Mouse (Mus musculus) mature B cell (primary cell): ENCODE data around the gene Nr1i2.

Experiments used
- in situ Hi-C: fragments of 300-500 bp; cut with MboI; formaldehyde crosslinking; loops from 2 replicates; pipeline ENCODE4 v1.14.3; 2019

The Nr1i2 gene

DNA sequence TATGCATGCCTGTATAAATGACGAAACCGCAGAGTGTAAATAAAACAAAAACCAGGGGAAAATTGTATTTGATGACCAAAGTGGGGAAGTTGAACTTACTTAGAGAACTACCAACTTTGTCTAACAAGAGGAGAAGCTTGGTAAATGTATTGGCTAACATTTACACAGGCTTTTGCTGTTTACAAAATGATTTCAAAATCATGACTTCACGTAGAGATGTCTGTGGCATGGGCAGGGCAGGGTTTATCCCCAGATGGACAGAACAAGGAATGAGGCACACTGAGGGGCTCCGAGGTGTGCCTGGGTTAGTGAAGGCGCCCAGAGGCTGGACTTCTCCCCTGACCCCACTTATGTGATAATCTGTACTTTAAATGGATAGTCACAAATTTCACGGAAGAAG is 7.3 kb downstream of the Nr1i2 start:
- in situ Hi-C loops, result no loop called here

DNA sequence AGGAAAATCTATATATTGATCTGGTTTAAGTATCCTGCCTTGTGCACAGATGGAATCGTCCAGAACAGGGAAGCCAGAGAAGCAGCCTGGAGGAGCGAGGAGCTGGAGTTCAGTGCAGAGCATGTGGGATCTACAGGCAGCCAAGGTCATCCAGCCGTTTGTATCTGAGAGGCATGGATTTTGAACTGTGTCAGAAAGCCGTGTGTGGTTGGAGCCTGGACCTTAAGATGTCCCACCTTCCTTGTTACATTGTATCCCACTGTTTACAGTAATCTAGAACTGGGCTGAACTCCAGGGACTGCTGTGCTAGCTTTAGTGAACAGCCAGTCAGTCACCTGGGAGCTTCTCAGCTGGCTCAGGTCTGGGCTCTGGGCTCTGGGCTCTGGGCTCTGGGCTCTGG is 8.1 kb downstream of the Nr1i2 start:
- in situ Hi-C loops, result no loop called here

DNA sequence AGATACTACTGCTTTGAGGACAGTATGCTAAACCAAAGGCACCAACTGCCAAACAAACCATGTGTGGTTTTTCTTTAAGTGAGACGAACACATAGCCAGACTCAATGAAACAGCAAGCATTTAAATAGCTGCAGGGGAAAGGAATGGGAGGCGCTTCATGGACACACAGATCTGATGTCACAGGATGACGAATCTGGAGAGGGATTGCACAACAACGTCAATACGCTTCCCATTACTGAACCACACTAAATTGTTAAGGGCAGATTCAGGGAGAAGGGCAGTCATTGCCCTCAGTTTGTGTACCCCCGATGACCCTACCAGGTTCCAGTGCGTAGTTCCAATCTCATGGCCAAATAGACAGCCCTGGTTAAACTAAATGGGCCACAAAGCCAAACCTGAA is 8.8 kb downstream of the Nr1i2 start:
- in situ Hi-C loops, result no loop called here

DNA sequence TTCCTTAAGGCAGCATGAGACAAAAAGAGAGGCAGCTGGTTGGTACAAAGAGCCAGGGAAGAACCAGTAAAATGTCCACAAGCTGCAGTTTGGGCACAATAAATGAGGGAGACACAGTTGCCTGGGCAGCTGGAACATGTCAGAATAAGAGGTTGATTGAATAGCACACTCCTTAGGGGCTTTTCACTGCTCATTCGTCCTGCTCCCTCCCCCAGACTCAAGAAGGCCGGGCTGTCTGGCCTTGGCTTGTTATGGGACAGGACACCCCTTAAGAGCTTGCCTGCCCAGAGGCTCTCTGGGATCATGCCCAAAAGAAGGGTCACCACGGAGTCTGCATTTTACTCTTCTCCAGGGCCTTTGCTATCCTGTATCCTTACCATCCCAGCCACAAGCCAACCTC is 11.3 kb downstream of the Nr1i2 start:
- in situ Hi-C loops, result no loop called here

DNA sequence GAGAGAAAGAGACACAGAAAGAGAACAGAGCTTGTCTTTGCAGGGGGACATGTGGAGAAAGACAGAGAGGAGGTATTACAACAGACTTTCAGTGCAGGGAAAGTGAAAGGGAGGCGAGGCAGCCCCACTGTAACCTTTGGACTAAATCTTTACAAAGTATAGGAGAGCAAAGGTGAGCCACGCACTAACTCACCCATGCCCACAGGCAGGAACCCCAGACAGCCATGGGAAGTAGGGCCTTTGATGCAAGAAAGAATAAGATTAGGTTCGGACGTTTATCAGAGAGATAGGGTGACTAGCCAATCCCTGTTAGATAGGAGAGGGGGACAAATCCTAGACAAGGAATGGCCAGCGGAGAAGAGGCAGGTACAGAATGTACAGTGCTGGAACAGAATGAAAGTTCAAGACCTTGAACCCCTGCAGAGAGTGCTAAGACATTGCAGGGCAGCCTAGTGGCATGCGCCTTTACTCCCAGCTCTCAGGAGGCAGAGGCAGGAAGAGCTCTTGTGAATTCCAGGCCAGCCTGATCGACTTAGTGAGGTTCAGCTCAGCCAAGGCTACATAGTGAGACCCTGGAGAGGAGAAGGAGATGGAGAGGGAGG is 12.0 kb downstream of the Nr1i2 start:
- in situ Hi-C loops, result no loop called here

DNA sequence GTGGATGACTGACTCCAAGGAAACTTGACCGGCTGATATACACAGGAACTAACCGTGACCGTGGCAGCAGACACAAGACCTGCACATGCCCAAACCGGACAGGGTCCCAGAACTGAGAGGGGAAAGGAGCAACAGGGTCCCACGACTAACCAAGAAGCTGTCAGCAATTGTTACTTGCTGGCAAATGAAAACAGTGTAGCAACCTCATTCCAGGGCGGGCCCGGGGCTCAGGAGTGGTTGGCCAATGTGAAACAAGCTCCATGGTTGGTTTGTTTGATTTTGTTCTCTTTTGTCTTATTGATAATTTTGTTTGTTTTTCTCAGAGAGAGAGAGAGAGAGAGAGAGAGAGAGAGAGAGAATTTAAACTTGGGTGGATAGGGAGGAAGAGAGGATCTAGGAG is 13.7 kb downstream of the Nr1i2 start:
- in situ Hi-C loops, result no loop called here

DNA sequence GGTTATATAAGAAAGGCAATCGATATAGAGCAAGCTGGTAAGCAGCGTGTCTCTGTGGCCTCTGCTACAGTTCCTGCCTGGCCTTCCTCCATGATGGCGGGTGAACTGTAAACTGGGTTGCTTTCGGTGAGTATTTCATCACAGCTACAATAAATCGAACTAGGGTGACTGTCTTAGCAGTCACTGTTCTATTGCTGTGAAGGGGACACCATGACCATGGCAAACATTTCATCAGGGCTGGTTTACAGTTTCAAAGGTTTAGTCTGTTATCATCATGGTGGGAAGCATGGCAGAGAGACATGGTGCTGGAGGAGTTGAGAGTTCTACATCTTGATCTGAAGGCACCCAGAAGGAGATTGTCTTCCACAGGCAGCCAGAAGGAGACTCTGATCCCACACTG is 14.8 kb downstream of the Nr1i2 start:
- in situ Hi-C loops, result no loop called here

DNA sequence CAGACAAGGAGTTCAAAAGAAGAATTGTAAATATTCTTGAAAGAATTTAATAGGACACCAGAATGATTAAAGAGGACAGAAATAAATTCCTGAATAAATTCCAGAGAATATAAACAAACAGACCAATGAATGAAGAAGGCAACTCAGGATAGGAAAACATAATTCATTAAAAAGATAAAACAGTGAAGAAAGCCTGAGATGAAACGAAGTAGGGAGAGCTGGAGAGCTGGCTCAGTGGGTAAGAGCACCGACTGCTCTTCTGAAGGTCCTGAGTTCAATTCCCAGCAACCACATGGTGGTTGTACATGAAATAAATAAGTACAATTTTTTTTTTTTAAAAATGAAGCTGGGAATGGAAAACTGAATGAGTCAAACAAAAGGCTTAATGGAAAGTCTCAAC is 19.9 kb downstream of the Nr1i2 start:
- in situ Hi-C loops, result no loop called here

DNA sequence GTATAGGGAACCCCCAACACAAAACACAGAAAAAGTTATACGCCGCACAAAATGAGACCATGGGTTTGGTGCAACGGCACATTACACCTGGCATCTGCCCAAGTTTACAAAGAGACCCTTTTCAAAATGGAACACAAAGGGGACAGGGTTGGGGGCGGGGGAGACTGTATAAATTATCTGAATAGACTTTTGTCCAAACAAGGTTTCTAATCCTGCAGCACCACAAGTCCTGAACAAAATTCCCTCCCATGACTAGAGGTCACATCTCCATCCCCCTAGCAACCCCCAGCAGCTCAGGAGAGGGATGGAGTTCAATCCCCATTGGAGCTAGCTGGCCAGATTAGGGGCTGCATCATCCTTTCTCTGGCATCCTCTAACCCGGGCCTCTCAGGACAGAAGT is 22.1 kb downstream of the Nr1i2 start:
- in situ Hi-C loops, result no loop called here

DNA sequence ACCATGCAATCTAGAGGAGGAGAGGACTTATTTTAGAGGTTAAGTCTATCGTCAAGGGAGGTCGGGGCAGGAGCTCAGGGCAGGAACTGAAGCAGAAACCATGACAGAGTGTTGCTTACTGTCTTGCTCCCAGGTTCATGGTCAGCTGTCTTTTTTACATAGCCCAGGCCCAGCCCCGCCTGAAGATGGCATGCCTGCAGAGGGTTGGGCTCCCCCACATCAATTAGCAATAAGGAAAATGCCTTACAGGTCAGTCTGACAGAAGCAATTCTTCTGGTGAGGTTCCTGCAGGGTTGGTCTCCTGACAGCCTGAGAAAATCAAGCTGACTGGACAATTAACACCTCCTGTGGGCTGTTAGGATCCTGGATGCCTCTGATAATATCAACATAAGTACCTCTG is 23.0 kb downstream of the Nr1i2 start:
- in situ Hi-C loops, result no loop called here

DNA sequence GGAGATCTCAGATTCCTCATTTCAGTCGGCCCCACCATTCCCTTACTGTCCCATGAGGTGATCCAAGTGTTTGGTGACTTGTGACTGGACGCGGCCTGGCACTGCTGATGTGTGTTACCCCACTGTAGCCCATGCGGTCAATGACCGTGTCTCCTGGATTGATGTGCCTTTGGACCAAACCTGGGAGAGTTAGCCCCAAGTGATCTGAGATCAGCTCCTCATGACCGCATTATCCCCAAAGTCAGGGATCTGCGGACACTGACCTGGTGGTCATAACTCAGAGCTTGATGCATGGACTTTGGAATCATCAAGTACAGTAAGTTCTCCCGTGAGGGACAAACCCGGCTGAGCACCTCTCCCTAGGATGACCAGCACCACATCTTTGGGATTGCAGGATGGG is 38.7 kb downstream of the Nr1i2 start:
- in situ Hi-C loops, result no loop called here

DNA sequence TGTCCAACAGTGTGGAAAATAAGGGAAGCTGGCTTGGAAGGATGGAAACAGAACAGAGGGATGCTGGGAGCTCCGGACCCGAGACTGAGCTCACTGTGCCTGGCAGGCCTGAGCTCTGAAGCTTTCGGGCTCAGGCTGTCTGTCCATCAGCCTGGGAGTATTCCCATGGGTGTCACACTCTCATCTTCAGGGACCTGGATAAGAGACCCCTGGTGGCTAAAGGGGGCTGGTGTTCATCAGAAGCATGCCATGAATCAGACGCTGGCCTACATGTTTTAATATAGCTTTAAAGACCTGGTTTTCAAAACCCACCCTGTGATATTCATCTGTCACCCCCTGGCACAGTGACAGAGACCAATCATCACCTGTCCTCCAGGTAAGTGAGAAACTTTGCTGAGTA is 39.5 kb downstream of the Nr1i2 start:
- in situ Hi-C loops, result no loop called here

DNA sequence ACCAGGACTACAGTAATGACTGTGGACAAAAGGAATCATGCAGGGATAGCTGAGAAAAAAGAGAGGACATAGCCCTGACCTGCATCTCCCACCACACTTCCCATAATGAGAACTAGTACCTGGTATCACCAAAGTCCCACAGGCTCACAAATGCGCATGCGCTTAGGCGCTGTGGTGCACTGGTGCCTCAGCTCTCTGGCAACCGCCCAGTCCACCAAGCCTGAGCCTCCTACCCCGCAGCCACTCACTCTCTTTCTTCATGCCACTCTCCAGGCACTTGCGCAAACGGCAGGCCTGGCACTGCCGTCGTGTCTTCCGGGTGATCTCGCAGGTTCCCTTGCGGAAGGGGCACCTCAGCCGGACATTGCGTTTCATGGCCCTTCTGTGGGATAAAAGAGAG is 40.6 kb downstream of the Nr1i2 start:
- in situ Hi-C loops, result no loop called here

DNA sequence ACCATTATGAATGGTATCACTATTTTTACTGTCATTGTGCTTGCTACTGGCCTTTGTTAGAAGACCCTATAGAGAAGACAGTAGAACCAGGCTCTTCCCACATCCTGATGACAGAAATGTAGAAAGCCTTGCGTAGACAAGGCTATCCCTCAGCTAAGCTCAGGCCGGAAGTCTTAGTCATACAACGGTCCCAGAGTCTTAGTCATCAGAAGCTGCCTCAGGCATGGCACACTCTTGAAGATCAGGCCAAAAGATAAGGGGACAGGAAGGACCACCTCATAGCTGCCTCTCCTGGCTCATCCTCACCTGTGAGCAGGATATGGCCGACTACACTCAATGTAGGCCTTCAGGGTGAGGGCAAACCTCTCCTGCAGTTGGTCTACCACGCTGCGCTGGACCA is 44.2 kb downstream of the Nr1i2 start:
- in situ Hi-C loops, result no loop called here

DNA sequence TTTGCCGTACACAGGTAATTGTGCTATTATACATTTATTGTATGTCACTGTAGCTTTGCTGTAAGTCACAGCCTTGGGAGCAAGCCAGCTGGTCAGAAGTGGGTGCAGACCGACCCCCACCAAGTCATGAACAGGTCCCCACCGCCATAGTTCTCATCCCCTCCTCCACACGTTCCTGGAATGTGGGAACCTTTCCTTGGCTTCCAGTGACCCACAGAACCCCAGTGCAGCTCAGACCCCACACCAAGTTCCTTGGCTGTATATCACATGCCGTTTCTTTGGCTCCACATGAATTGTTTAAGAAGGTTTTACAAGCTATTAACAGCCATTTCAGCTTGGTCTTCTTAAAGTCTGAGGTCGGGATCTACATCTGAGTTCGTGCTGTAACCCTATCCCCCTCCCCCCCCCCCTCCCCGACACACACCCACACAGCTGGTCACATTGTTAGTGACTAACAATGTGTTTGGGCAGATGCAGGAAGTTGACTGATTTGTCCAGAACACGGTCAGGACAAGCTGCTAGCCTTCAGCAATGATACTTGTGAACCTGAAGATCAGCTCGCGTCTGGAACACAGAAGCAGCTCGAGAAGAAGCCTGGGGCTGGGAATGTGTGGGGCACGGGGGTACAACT is 46.2 kb downstream of the Nr1i2 start:
- in situ Hi-C loops, result no loop called here

DNA sequence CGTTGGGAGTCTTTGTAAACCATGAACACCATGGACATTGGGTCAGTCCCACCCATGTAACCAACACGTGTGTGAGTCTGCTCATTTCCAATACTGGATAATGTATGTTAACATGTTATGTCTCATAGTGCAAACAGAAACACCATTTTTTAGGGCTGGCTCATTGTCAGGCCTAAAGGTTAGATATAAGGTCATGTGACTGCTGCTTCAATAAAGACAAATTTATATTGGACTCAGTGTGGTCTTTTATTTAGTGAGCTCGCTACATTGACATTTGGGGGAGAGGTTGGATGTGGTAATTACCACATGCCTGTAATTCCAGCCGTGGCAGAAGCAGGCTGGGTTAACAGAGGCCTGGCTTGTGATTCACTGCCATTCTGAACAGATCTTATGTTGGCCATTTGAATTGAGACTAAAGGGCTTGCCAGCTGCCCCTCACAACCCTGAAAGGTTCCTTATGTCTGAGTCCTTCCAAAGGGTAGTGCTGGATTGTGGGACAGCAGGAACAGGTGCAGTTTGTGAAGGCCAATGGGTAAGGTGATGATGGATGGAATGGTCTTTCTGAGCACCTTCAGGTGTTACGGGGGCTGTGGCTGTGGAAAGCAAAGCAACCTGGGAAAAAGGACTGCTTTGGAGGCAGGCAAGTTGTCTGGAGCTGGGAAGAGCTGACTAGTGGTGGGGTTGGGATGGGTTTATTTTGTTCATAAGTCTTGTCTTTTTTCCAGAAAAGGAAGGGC is 48.6 kb downstream of the Nr1i2 start:
- in situ Hi-C loops, result no loop called here

DNA sequence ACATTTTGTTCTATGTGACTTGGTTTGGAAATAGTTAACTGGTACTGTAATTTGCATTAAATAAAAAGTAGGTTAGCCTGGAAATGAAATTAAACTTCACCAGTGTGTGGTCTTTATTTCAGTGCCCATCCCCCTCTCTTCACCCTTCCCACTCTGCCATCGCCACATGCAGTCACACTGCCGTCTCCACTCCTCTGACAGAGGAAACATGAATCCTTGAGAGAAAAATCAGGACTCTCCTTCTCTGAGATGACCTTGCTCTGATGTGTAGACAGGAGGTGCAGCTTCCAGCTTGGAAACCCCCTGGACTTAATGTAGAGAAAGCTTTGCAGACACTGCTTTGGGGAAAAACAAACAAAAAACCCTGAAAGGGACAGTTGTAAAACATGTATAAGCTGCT is 49.2 kb downstream of the Nr1i2 start:
- in situ Hi-C loops, result no loop called here

DNA sequence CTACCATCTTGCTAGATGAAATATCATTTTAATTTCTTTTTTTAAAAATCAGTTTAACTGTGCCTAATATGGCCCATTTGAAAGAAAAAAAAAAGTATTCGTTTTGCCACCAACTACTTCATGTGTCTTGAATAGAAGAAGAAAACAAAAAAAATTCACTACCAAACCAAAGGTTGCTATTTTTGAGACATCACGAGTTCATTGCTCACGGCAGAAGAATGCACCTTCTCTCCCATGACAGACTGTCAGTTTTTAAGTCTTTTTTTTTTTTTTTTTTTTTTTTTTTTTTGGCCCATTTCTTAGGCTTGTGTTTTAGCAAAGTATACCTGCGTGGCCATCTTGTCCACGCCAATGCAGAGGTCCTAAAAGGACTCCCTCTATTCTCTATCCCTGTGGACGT is 50.5 kb downstream of the Nr1i2 start:
- in situ Hi-C loops, result no loop called here

DNA sequence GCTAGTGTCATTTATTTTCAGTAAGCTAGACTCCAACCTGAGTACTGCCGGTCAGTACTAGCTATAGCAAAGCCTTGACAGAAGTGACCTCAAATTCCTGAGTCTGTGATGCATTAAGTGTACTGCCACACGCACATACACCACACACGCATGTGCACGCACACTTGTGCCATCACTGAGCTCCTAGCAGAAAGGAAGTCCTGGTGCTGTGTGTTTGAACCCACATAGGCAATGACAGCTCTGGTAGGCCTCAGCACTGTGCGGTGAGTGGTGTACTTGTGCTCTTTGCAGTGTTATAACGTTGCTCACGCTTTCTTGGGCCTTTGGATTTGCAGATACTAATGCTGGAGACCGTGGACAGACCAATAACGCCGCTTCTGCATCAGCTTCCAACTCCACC is 54.5 kb downstream of the Nr1i2 start:
- in situ Hi-C loops, result no loop called here

DNA sequence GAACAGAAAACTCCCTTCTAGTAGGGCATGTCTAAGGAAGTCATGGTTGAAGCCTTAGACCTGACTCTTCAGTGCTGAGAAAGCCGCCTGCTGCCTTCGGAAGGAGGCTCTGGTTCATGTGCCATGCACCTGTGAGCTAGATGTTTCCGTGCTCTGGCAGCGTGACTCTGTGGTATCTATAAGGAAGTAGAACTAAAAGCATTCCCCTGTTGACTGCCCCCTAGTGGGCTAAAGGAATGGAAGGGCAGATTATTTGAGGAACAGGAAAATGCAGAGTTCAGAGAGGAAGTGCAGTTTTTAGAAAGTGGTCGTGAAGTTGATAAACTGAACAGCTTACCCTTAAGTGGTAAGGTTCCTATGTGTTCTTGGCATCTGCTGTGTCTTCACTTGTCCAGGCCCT is 54.9 kb downstream of the Nr1i2 start:
- in situ Hi-C loops, result no loop called here

DNA sequence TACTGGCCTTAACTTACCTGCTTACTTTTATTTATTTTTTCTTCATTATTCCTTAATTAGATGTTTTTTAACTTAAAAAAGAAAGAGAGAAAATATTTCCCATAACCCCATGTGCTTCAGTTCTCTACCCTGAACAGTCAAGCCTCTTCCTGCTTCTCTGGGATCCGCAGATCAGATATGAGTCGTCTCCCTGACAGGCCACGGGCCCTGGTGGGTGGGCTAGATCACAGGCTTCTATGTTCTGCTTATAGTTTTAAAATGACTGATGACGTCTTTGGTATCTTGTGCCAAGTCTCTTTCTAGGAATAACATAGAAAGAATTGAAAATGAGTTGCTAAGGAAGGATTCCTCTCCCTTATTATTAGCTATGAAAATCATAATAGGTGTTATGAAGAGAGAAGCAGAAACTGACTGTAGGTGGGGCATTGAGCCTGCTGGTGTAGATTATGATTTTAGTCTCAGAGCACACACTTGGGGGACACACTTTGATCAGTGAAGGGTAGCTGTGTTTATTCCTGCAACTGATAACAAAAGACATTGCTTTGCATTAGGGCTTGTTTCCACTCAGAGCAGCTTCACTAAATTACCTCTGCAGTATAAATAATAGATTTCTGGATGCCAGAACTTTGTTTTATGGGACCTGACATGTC is 57.6 kb downstream of the Nr1i2 start:
- in situ Hi-C loops, result no loop called here

DNA sequence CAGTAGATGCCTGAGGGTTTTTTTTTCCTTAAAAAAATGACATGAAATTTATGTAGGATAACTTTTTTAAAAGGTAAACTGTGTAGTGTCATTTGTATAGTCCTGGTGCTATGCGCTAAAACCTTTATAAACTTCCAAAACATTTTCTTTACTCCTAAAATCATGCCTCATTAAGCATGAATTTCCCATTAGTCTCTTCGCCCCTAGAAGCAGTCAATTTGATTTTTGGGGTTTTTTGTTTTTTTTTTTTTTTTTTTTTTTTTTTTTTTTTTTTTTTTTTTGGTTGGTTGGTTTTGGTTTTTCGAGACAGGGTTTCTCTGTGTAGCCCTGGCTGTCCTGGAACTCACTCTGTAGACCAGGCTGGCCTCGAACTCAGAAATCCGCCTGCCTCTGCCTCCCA is 72.1 kb downstream of the Nr1i2 start:
- in situ Hi-C loops, result loop anchor here (25.0 kb wide), 1 partner anchor 535 kb away; no protein-coding TSS in a partner anchor

DNA sequence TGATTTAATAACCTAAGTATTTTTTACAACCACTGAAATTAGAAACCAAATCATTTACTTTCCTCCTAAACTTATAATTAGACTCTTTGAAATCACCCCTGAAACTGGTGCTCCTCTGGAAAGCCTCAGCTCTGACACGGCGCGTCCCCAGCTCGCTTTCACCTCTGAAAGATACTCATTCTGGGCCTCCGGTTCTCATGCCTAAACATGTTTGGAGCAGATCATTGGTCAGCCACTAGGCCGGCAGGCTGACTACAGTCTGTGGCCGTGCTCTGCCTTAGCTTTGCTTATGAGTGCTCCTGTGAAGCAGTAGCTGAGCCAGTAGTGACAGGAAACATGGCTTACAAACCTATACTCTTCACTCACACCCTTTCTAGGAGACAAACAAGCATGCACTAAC is 89.4 kb downstream of the Nr1i2 start:
- in situ Hi-C loops, result loop anchor here (25.0 kb wide), 1 partner anchor 518 kb away; no protein-coding TSS in a partner anchor
